Mouse (Mus musculus) lung, embryonic 15.5 days (tissue): ENCODE measurements around the gene Card14. TPM values are rescaled to one million over a fixed set of nuclear protein-coding genes. Genes with fewer than 3 reads are reported as not detected.

ENCODE experiments used
- ATAC-seq: fragments of 200-750 bp; cut with Nextera tagmentation; 2 replicates; pipeline ENCODE4 v1.8.0; 2017; ENCODE audit warnings: moderate number of reproducible peaks, borderline replicate concordance; ENCODE audit not compliant: low FRiP score, low TSS enrichment; ENCODE audit errors: extremely low read depth
- H3K27ac ChIP-seq: fragments of 300-500 bp; sonication (generic); 2 replicates; pipeline ENCODE4 v1.5.1; 2015; ENCODE audit warnings: moderate library complexity, mild to moderate bottlenecking, inconsistent platforms
- H3K27me3 ChIP-seq: fragments of 300-500 bp; sonication (generic); 2 replicates; pipeline ENCODE4 v1.6.1; 2015; ENCODE audit warnings: inconsistent platforms
- H3K36me3 ChIP-seq: fragments of 300-500 bp; sonication (generic); 2 replicates; pipeline ENCODE4 v1.6.1; 2015; ENCODE audit warnings: inconsistent platforms
- H3K4me1 ChIP-seq: fragments of 300-500 bp; sonication (generic); 2 replicates; pipeline ENCODE4 v1.6.1; 2015; ENCODE audit warnings: inconsistent platforms
- H3K4me2 ChIP-seq: fragments of 300-500 bp; sonication (generic); 2 replicates; pipeline ENCODE4 v1.6.1; 2015; ENCODE audit warnings: inconsistent platforms, mild to moderate bottlenecking, moderate library complexity
- H3K4me3 ChIP-seq: fragments of 300-500 bp; sonication (generic); 2 replicates; pipeline ENCODE4 v1.5.1; 2015; ENCODE audit warnings: mild to moderate bottlenecking, inconsistent platforms
- H3K9ac ChIP-seq: fragments of 300-500 bp; sonication (generic); 2 replicates; pipeline ENCODE4 v1.6.1; 2015; ENCODE audit warnings: inconsistent platforms
- H3K9me3 ChIP-seq: fragments of 300-500 bp; sonication (generic); 2 replicates; pipeline ENCODE4 v1.6.1; 2016; ENCODE audit warnings: inconsistent platforms
- WGBS: fragments of 180-500 bp; shearing (Covaris S2); methylation state at CpG from one replicate; pipeline ENCODE4 v1.1.7; 2015; 5-methylcytosine and 5-hydroxymethylcytosine counted together
- microRNA counts: library from miRNA; unstranded; fragments of <30 nt; microRNA quantifications from one replicate; lab custom pipeline; 2016
- microRNA-seq: library from miRNA; unstranded; fragments of <30 nt; microRNA quantifications from one replicate; pipeline ENCODE4, GENCODE M21; 2016
- polyA plus RNA-seq: library from polyadenylated mRNA; unstranded; fragments of >200 nt; fragmentation: Nextera tagmentation; extraction: Ambion mirVana; gene quantifications from 2 replicates; pipeline ENCODE4 v1.2.1, GENCODE M21; 2015

The Card14 gene
- polyA plus RNA-seq, 1 experiment from 2014 or later = 0.09 TPM

DNA sequence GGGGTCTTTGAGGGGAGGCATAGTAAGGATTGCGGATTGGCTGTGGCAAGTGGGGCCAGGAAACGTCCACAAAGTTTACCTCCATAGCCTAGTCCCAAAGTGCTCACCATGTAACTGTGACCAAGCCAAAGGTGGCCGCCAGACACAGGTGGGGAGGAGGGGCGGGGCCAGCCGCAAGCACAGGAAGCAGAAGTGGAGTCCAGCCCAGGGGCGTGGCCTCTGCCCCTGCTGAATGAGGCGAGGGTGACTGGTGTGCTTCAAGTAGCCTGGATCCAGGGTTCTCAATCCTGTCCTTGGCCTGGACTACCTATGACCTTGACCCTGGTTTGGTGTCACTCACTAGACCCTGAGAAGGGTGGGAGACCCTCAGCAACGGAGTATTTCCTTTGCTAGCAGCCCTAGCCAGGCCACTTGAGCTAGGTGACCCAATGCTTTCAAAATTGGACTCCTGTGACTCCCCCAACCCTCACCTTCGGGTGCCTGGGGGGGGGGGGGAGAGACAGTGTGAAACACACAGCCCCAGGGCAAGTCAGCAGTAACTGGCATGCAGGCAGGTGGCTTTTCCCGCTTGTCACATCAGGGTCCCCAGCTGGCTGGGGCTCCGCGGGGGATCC is 84.5 kb downstream of the Card14 start:
- H3K9me3 ChIP-seq = no peaks in the 10 kb centered on the region
- H3K27me3 ChIP-seq = peaks cover 8% of the 10 kb centered on the region; the same call in 1 of the 2 replicates
- WGBS = 8% methylated on average over 12 of the region's 12 CpGs
- H3K36me3 ChIP-seq = no peaks in the 10 kb centered on the region
- peak overlapping the region; percentile 91; the same call in 1 of the 2 replicates for H3K27ac ChIP-seq
- peak overlapping the region; percentile 93 for H3K4me2 ChIP-seq
- peak; percentile 25; the same call in 1 of the 2 replicates for ATAC-seq
- H3K4me3 ChIP-seq = peak overlapping the region; percentile 59
- H3K9ac ChIP-seq = no peak overlapping the region
- peaks cover 52% of the 10 kb centered on the region for H3K4me1 ChIP-seq

DNA sequence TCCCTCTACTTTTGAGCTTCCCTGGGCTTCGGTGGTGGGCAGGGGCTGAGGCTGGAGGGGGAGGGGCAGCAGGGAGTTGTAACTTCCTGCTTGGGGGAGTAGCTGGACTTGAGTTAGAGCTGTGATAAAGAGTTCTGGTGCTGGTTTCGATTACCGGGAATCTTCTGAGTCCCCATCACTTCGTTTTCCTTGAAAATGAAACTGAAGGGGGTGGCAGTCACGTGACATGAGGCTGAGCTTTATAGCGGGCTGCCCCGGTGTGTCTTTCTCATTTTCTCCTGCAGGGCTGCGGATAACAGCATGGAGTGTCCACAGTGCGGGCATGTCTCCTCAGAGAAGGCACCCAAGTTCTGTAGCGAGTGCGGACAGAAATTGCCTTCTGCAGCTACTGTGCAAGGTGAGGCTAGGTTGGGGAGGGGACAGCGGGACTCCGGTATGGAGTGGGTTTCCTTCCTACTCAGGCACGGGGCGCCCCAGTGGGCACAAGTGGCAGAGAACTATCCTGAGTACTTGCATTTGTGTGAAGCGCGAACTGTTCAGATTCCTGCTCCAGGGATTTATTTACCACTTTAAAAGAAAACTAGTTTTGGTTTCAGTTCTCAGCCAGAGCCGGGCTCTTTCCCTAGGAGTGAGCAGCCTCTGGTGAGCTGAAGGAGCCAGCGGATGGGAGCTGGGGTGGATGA is 85.4 kb downstream of the Card14 start, which contains the start of gene Rnf213:
Gene Rnf213 (plus strand): TSS at position 301 of the 683 bp plus-strand sequence.
- Histone ChIP-seq H3K4me3 (peak within 1 kb of the TSS; percentile 59), H3K9ac (peak within 1 kb of the TSS; percentile 51), H3K9me3 (no peaks in the 10 kb centered on the region), H3K27me3 (peaks cover 8% of the 10 kb centered on the region; the same call in 1 of the 2 replicates), H3K27ac (peak within 1 kb of the TSS; percentile 91), H3K4me1 (peaks cover 45% of the 10 kb centered on the region), H3K36me3 (no peaks in the 10 kb centered on the region), H3K4me2 (peak within 1 kb of the TSS; percentile 93)
- WGBS = under 1% methylated on average over 19 of the region's 19 CpGs
- 0 out of 2 replicates have a peak, but pooled peaks have one; percentile 11 for ATAC-seq

DNA sequence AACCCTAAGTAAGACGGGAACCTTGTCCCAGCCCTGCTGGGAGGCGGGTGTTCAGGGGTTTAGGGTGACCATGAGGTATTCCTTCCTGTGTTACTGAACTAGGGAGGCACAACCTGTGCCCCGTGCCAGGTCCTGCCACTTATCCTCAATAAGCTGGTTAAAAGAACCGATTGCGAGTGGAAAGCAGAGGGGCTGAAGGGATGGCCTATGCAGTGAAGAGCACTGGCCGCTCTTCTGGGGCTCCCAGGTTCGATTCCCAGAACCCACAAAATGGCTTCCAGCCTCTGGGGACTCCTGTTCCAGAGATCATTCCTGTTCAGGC is 85.9 kb downstream of the Card14 start:
- Histone ChIP-seq H3K9ac (peak overlapping the region; percentile 51), H3K36me3 (no peaks in the 10 kb centered on the region), H3K9me3 (no peaks in the 10 kb centered on the region), H3K27me3 (peaks cover 8% of the 10 kb centered on the region; the same call in 1 of the 2 replicates), H3K27ac (peak overlapping the region; percentile 91), H3K4me1 (peaks cover 45% of the 10 kb centered on the region), H3K4me3 (peak overlapping the region; percentile 59), H3K4me2 (peak overlapping the region; percentile 93)
- WGBS = 24% methylated on average over 7 of the region's 7 CpGs
- ATAC-seq = no peak

- Histone ChIP-seq H3K4me2 (peak overlapping the region; percentile 93), H3K27me3 (peaks cover 8% of the 10 kb centered on the region; the same call in 1 of the 2 replicates), H3K9ac (no peak overlapping the region), H3K9me3 (no peaks in the 10 kb centered on the region), H3K4me3 (peak overlapping the region; percentile 59), H3K4me1 (peaks cover 45% of the 10 kb centered on the region), H3K27ac (peak overlapping the region; percentile 16; the same call in 1 of the 2 replicates), H3K36me3 (no peaks in the 10 kb centered on the region)
- ATAC-seq = no peak
- 55% methylated on average over 6 of the region's 6 CpGs for WGBS
Measured at GRCm38 (mm10) chr11:119394210-119394609, 86.6 kb downstream of the Card14 start.

MicroRNAs encoded within 50 kb of the gene (microRNA counts, 519-probe panel; counts per million panel counts)
- microRNA mmu-miR-1932 (lab: Ali Mortazavi, UCI) = 19.7 counts per million

Small RNA genes lying within 50 kb of the gene (microRNA-seq; reads per million reads assigned to microRNA genes)
- not detected for gene Mir1932

Other genes starting within 250 kb of the Card14 start
- 13.3 and 14.1 TPM in 2 replicates for gene Cbx4, start 221.5 kb upstream of the Card14 start, polyA plus RNA-seq
- 19.9 and 20.9 TPM in 2 replicates for gene Tbc1d16, start 79.3 kb upstream of the Card14 start, polyA plus RNA-seq
- 4.9 and 5.7 TPM in 2 replicates for gene Ccdc40, start 79.2 kb upstream of the Card14 start, polyA plus RNA-seq
- 61.5 and 66.1 TPM in 2 replicates for gene Gaa, start 39.9 kb upstream of the Card14 start, polyA plus RNA-seq
- 369 and 387 TPM in 2 replicates for gene Eif4a3, start 7.7 kb upstream of the Card14 start, polyA plus RNA-seq
- gene Sgsh, start 47.8 kb downstream of the Card14 start, polyA plus RNA-seq = 7.6 and 8.7 TPM in 2 replicates
- 9.5 and 12.3 TPM in 2 replicates for gene Slc26a11, start 47.8 kb downstream of the Card14 start, polyA plus RNA-seq
- gene Rnf213, start 85.3 kb downstream of the Card14 start, polyA plus RNA-seq = 7.0 and 7.6 TPM in 2 replicates
- 17.2 and 17.4 TPM in 2 replicates for gene Endov, start 183.6 kb downstream of the Card14 start, polyA plus RNA-seq
- gene Nptx1, start 240.0 kb downstream of the Card14 start, polyA plus RNA-seq = 1.7 TPM in 2 replicates